Mouse (Mus musculus) forebrain, embryonic 14.5 days (tissue): ENCODE results near the gene Tex11. TPM values are rescaled to one million over a fixed set of nuclear protein-coding genes. Genes with fewer than 3 reads are reported as not detected.

ENCODE experiments used
- ATAC-seq: fragments of 200-750 bp; cut with Nextera tagmentation; 2 replicates; pipeline ENCODE4 v1.8.0; 2017; ENCODE audit warnings: mild to moderate bottlenecking, moderate library complexity
- DNase-seq: peaks from one replicate; pipeline ENCODE4 v3.0.0-alpha.2; 2015; ENCODE audit warnings: low spot score
- H3K27ac ChIP-seq: fragments of 300-500 bp; sonication (generic); 2 replicates; pipeline ENCODE4 v1.5.1; 2014; ENCODE audit warnings: low read depth, mild to moderate bottlenecking, control low read depth, low read length, moderate library complexity
- H3K27me3 ChIP-seq: fragments of 300-500 bp; sonication (generic); replicated peaks from 2 replicates; pipeline ENCODE4 v1.6.1; 2014; ENCODE audit warnings: low read length, control low read depth, mixed read lengths; ENCODE audit not compliant: control insufficient read depth, insufficient read depth
- H3K36me3 ChIP-seq: fragments of 300-500 bp; sonication (generic); 2 replicates; pipeline ENCODE4 v1.6.1; 2014; ENCODE audit warnings: low read length, control low read depth; ENCODE audit not compliant: control insufficient read depth, insufficient read depth
- H3K4me1 ChIP-seq: fragments of 300-500 bp; sonication (generic); 2 replicates; pipeline ENCODE4 v1.6.1; 2014; ENCODE audit warnings: antibody characterized with exemption, low read length, control low read depth; ENCODE audit not compliant: control insufficient read depth, insufficient read depth
- H3K4me2 ChIP-seq: fragments of 300-500 bp; sonication (generic); 2 replicates; pipeline ENCODE4 v1.6.1; 2014; ENCODE audit warnings: mild to moderate bottlenecking, control low read depth, low read length
- H3K4me3 ChIP-seq: fragments of 300-500 bp; sonication (generic); 2 replicates; pipeline ENCODE4 v1.5.1; 2014; ENCODE audit warnings: low read depth, low read length, control low read depth
- H3K9ac ChIP-seq: fragments of 300-500 bp; sonication (generic); 2 replicates; pipeline ENCODE4 v1.6.1; 2014; ENCODE audit warnings: mild to moderate bottlenecking, low read length, control low read depth, moderate library complexity
- H3K9me3 ChIP-seq: fragments of 300-500 bp; sonication (generic); replicated peaks from 2 replicates; pipeline ENCODE4 v1.6.1; 2016; ENCODE audit warnings: low read length, control low read depth, mixed read lengths; ENCODE audit not compliant: control insufficient read depth
- WGBS: fragments of 180-500 bp; shearing (Covaris S2); extraction: QIAGEN DNeasy Blood & Tissue Kit; methylation state at CpG from one replicate; pipeline ENCODE4 v1.1.7; 2014; 5-methylcytosine and 5-hydroxymethylcytosine counted together
- polyA plus RNA-seq: library from polyadenylated mRNA; unstranded; fragments of >200 nt; fragmentation: Nextera tagmentation; extraction: Ambion mirVana; gene quantifications from 2 replicates; pipeline ENCODE4 v1.2.1, GENCODE M21; 2014

Tex11 gene
- polyA plus RNA-seq, 1 experiment from 2014 or later = 0.06 TPM

GRCm38 (mm10) chrX:100825557-100825956, 233.9 kb downstream of the Tex11 start:
- DNase-seq (no peak), ATAC-seq (no peak)
- Histone ChIP-seq H3K4me1 (no peaks in the 10 kb centered on the region), H3K27me3 (no peaks in the 10 kb centered on the region), H3K36me3 (no peaks in the 10 kb centered on the region), H3K4me2 (no peak overlapping the region), H3K4me3 (no peak overlapping the region), H3K9ac (no peak overlapping the region), H3K9me3 (no peaks in the 10 kb centered on the region), H3K27ac (no peak overlapping the region)
- WGBS = 65% methylated on average over 1 of the region's 1 CpGs

GRCm38 (mm10) chrX:100821149-100821548, 238.3 kb downstream of the Tex11 start:
- 76% methylated on average over 1 of the region's 1 CpGs for WGBS
- ATAC-seq (no peak), DNase-seq (no peak)
- H3K4me3 ChIP-seq = no peak overlapping the region
- H3K4me2 ChIP-seq = no peak overlapping the region
- peaks cover 16% of the 10 kb centered on the region; the same call in 1 of the 2 replicates for H3K36me3 ChIP-seq
- H3K27ac ChIP-seq = no peak overlapping the region
- H3K27me3 ChIP-seq = no peaks in the 10 kb centered on the region
- no peaks in the 10 kb centered on the region for H3K9me3 ChIP-seq
- no peaks in the 10 kb centered on the region for H3K4me1 ChIP-seq
- no peak overlapping the region for H3K9ac ChIP-seq

GRCm38 (mm10) chrX:100818681-100819080, 240.8 kb downstream of the Tex11 start:
- no peak for DNase-seq
- Histone ChIP-seq H3K27me3 (no peaks in the 10 kb centered on the region), H3K4me1 (no peaks in the 10 kb centered on the region), H3K4me3 (no peak overlapping the region), H3K9me3 (no peaks in the 10 kb centered on the region), H3K9ac (no peak overlapping the region), H3K4me2 (no peak overlapping the region), H3K27ac (no peak overlapping the region), H3K36me3 (peaks cover 39% of the 10 kb centered on the region)
- 88% methylated on average over 9 of the region's 9 CpGs for WGBS
- ATAC-seq = no peak

GRCm38 (mm10) chrX:100815766-100816165, 243.7 kb downstream of the Tex11 start:
- peaks cover 56% of the 10 kb centered on the region for H3K36me3 ChIP-seq

GRCm38 (mm10) chrX:100814139-100814538, 245.3 kb downstream of the Tex11 start:
- H3K9ac ChIP-seq = no peak overlapping the region
- ATAC-seq (no peak), DNase-seq (no peak)
- H3K27ac ChIP-seq = no peak overlapping the region
- no peaks in the 10 kb centered on the region for H3K9me3 ChIP-seq
- H3K4me1 ChIP-seq = no peaks in the 10 kb centered on the region
- H3K27me3 ChIP-seq = no peaks in the 10 kb centered on the region
- H3K4me3 ChIP-seq = no peak overlapping the region
- H3K36me3 ChIP-seq = peaks cover 67% of the 10 kb centered on the region
- H3K4me2 ChIP-seq = no peak overlapping the region
- 66% methylated on average over 8 of the region's 8 CpGs for WGBS

More at GRCm38 (mm10) chrX:100815766-100816165, 243.7 kb downstream of the Tex11 start:
- Histone ChIP-seq H3K4me3 (no peak overlapping the region), H3K4me2 (no peak overlapping the region), H3K4me1 (no peaks in the 10 kb centered on the region), H3K9ac (no peak overlapping the region), H3K27ac (no peak overlapping the region), H3K9me3 (no peaks in the 10 kb centered on the region), H3K27me3 (no peaks in the 10 kb centered on the region)
- 87% methylated on average over 7 of the region's 7 CpGs for WGBS
- ATAC-seq (no peak), DNase-seq (no peak)

- Histone ChIP-seq H3K27me3 (no peaks in the 10 kb centered on the region), H3K36me3 (peaks cover 75% of the 10 kb centered on the region), H3K9ac (no peak overlapping the region), H3K4me1 (no peaks in the 10 kb centered on the region), H3K9me3 (no peaks in the 10 kb centered on the region), H3K27ac (no peak overlapping the region), H3K4me2 (no peak overlapping the region), H3K4me3 (no peak overlapping the region)
- peak; percentile 13 for DNase-seq
- ATAC-seq = no peak
- WGBS = 80% methylated on average over 4 of the region's 4 CpGs
Measured at GRCm38 (mm10) chrX:100811129-100811528, 248.3 kb downstream of the Tex11 start.

- Histone ChIP-seq H3K27me3 (no peaks in the 10 kb centered on the region), H3K9me3 (no peaks in the 10 kb centered on the region), H3K36me3 (peaks cover 13% of the 10 kb centered on the region), H3K4me2 (no peak overlapping the region), H3K4me3 (no peak overlapping the region), H3K27ac (no peak overlapping the region), H3K9ac (no peak overlapping the region), H3K4me1 (no peaks in the 10 kb centered on the region)
- DNase-seq = no peak
- no peak for ATAC-seq
- 79% methylated on average over 6 of the region's 6 CpGs for WGBS
Measured at GRCm38 (mm10) chrX:100802034-100802433, 257.4 kb downstream of the Tex11 start.

- peak; percentile 26; the same call in 1 of the 2 replicates for ATAC-seq
- no peak overlapping the region for H3K27ac ChIP-seq
Measured at GRCm38 (mm10) chrX:100800643-100801042, 258.8 kb downstream of the Tex11 start.

GRCm38 (mm10) chrX:100797851-100798527, 261.5 kb downstream of the Tex11 start:
- DNase-seq (peak; percentile 14), ATAC-seq (no peak)
- no peak overlapping the region for H3K27ac ChIP-seq
- no peak overlapping the region for H3K4me3 ChIP-seq
- H3K27me3 ChIP-seq = no peaks in the 10 kb centered on the region
- WGBS = 74% methylated on average over 7 of the region's 7 CpGs
- H3K4me2 ChIP-seq = no peak overlapping the region
- H3K4me1 ChIP-seq = no peaks in the 10 kb centered on the region
- H3K36me3 ChIP-seq = 0 out of 2 replicates have a peak, but pooled peaks cover 10% of the 10 kb centered on the region
- no peak overlapping the region for H3K9ac ChIP-seq
- H3K9me3 ChIP-seq = no peaks in the 10 kb centered on the region

More at GRCm38 (mm10) chrX:100800643-100801042, 258.8 kb downstream of the Tex11 start:
- Histone ChIP-seq H3K4me3 (no peak overlapping the region), H3K4me2 (no peak overlapping the region), H3K4me1 (no peaks in the 10 kb centered on the region), H3K27me3 (no peaks in the 10 kb centered on the region), H3K9ac (no peak overlapping the region), H3K9me3 (no peaks in the 10 kb centered on the region), H3K36me3 (0 out of 2 replicates have a peak, but pooled peaks cover 10% of the 10 kb centered on the region)
- WGBS = 34% methylated on average over 2 of the region's 2 CpGs
- peak; percentile 16 for DNase-seq
